Mouse (Mus musculus): ENCODE measurements around the gene Prr3.
"Not testable (repeated sequence)": the region's sequence is repeated elsewhere in the genome, so short reads cannot be mapped to it uniquely, and the experiment has no call there.

Prr3 gene

DNA sequence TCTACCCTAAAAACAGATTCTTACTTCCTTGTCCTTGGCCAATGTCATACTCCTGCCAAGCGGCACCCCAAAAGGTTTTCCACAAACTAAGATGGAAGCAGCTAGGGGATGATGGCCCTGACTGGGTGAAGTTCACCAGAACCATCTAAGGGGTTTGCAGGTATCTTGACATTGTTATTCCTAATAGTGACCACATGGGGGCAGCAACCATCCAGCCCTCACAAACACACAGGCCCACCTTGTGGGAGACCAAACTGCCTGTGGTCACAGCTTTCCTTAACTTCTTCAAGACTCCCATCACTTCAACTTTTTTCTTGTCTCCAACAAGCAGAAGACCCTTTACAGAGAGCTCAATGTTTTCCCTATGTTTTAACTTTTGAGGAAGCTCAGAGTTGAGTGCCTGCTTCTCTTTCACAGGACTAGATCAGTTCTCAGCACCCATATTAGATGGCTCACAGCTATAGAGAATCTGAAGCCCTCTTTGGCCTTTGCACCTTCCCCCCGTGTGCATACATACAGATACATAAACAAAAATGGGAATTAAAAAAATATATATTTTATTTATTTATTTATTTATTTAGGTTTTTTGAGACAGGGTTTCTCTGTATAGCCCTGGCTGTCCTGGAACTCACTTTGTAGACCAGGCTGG lies 42.2 kb downstream of the Prr3 start:
- DNase-seq (ENCODE audit: low read depth), result peak; percentile 86

DNA sequence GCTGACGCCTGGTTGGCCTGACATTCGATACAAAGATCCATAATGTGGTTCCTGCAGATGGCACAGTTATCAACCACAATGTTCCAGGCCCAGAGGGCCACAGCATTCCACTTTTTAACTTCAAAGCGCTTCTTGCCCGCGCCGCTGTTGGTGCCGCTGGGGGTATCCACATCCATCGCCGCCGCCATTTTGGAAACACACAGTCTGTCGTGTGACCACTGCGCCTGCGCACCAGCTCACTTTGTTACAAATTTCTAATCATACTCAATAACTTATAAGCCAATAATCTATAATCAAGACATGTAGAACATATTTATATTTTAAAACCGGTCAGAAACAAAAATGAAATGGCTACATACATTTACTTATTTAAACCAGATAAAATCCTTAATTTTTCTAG lies 44.3 kb downstream of the Prr3 start:
- DNase-seq (ENCODE audit: low read depth), result not testable (repeated sequence)

DNA sequence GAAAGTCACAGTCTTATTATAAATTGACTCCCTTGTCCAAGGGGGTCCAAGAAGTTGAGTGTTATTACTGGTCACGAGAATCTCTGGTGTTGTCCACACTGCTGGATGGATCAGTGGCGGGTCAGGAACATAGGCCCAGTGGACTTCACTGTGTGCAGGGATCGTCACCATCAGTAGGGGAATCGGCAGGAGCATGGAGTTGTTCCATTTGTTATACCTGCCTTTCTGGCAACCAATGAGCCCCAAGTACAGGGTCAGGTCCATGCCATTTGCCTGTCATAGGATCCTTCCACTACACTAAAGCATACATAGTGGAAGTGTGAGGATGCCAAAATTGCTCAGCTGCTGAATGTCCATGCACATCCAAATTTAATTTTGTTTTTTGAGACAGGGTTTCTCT lies 47.4 kb downstream of the Prr3 start:
- no peak for DNase-seq (ENCODE audit: low read depth)

DNA sequence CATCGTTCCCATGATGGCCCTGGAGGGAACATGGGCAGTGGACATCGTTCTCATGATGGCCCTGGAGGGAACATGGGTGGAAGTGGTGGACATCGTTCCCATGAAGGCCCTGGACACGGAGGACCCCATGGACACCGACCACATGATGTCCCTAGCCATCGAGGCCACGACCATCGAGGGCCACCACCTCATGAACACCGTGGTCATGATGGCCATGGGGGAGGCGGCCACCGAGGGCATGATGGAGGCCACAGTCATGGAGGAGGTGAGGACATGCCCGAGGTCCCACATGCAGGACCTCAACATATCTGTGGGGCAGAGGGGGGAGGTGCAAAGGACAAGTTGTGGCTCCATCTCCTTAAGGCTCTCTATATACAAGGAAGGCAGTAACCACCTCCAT lies 49.4 kb downstream of the Prr3 start:
- DNase-seq (ENCODE audit: low read depth), result no peak

DNA sequence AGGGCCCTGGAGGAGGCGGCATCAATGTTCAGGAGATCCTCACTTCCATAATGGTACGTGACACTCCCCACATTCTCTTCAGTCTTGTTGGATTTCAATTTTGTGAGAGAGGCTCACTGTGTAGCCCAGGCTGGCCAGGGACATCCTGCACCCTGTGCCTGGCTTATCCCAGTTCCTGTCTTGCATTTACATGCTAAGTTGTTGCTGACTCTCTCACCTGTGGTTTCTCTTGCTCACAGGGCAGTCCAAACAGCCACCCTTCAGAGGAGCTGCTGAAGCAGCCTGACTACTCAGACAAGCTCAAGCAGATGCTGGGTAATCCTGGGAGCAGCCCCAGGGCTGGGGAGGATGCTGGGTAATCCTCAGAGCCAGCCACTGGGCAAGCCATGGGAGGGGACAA lies 50.5 kb downstream of the Prr3 start:
- DNase-seq (ENCODE audit: low read depth), result no peak

DNA sequence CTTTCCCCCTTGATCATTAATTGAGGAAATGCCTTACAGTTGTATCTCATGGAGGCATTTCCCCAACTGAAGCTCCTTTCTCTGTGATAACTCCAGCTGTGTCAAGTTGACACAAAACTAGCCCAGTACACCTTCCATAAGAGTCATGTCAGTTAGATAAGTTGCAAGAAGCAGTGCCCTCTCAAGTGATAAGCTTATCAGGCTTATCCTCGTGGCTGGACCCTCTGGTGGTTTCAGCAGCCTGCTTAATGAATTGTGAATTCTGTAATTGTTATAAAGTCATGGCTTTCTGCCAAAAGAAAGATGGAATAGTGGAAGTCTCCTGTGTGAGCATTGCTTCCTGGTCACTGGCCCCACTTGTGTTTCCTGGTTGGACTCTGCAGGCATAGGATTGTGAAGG lies 52.6 kb downstream of the Prr3 start:
- no peak for DNase-seq (ENCODE audit: low read depth)

DNA sequence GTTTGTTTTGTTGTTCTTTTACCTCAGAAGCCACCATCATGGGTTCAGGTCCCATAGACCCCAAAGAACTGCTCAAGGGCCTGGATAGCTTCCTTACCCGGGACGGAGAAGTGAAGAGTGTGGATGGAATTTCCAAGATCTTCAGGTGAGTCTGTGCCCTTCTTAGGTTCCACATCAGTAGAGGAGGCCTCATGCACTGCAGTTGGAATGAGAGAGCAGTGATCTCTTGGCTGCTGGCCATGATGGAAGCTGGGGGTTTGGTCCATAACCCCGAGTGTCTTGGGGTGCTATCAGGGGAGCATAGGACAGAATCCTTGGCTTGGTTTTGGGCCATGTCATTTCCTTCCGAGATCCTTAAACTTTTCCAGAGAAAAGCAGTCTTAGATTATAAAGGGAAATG lies 56.8 kb downstream of the Prr3 start:
- DNase-seq (ENCODE audit: low read depth), result no peak

DNA sequence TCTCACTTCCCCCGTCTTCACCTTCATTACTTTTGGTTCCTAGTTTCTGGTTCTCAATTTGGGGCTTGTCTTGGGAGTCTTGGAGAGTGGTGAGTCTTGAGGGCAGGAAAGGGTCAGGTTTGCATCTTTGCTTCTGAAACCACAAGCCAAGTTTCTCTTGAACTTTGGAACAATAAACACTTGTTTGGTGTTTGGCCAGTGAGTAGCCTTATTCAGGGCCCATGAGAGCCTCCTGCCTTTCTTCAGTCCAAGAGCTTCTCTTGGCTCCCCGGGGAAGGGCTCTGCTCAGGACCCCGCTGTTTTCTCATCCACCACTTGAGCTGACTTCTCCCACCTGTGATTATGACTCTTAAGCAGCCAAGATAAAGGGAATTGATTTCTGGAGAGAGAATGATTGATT lies 57.5 kb downstream of the Prr3 start:
- no peak for DNase-seq (ENCODE audit: low read depth)
